Mouse (Mus musculus): ENCODE data around the gene Cd6. TPM values are rescaled to one million over a fixed set of nuclear protein-coding genes. Genes with fewer than 3 reads are reported as not detected.

The Cd6 gene
- polyA plus RNA-seq, 1 experiment, result 41.0 TPM

DNA sequence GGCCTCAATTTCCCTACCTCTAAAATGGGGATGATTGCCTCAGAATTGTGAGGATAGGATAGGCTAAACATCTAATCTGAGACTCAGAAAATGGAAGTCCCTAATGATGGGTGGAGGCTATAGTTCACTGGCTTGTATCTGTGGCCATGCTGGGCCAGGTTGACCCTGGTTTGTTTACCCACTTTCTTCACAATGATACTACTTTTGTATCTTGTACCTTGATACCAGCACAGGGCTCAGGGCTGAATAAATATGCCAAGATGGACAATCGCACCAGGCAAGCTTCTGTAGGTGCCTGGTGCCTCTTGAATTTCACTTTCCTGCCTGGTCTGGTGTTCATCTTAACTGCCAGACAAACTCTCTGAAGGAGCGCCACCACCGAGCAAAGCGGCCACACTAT lies 7.3 kb downstream of the Cd6 start:
- WGBS, result 88% methylated on average over 4 of the region's 4 CpGs
- Histone ChIP-seq H3K27ac (ENCODE audit: insufficient read depth, low read length) (no peak overlapping the region), H3K4me1 (ENCODE audit: control insufficient read depth, insufficient read depth, insufficient read length) (peaks cover 4% of the 10 kb centered on the region; the same call in 1 of the 2 replicates), H3K27me3 (ENCODE audit: control insufficient read depth, insufficient read depth, low read length) (no peaks in the 10 kb centered on the region), H3K4me3 (ENCODE audit: extremely low read depth, insufficient read depth, insufficient read length) (no peak overlapping the region), H3K36me3 (ENCODE audit: control insufficient read depth, insufficient read depth, low read length) (no peaks in the 10 kb centered on the region)
- DNase-seq (ENCODE audit: low read depth in 1 of 2, low spot score in 2 of 2), result no peak
- TF ChIP-seq POLR2A (IDR thresholded peaks at IDR 0.05; ENCODE audit: low read depth, low read length), result no peak
- TF ChIP-seq CTCF (IDR thresholded peaks at IDR 0.05; ENCODE audit: extremely low read depth, insufficient read depth, insufficient read length, insufficient replicate concordance), result no peak

DNA sequence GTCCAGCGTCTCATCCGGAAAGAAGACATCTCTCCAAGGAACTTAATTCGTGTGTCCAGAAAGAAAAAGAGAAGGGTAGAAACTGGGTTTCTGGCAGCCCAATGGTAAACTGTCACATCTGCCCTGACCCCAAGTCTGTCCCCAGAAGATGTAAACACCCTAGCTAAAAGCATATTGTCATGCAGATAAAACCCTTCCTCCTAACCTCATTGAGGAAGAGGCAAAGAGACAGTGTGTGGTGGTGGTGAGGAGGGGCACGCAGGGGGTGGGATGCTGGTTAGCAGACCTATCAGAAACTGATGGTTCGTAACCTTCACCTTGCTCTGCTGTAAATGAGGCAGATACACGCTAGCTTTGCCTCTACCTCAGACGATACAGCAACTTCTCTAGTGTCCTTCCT lies 8.5 kb downstream of the Cd6 start:
- TF ChIP-seq CTCF (IDR thresholded peaks at IDR 0.05; ENCODE audit: extremely low read depth, insufficient read depth, insufficient read length, insufficient replicate concordance) (no peak), POLR2A (IDR thresholded peaks at IDR 0.05; ENCODE audit: low read depth, low read length) (no peak)
- Histone ChIP-seq H3K4me1 (ENCODE audit: control insufficient read depth, insufficient read depth, insufficient read length) (peaks cover 4% of the 10 kb centered on the region; the same call in 1 of the 2 replicates), H3K4me3 (ENCODE audit: extremely low read depth, insufficient read depth, insufficient read length) (no peak overlapping the region), H3K27ac (ENCODE audit: insufficient read depth, low read length) (no peak overlapping the region), H3K27me3 (ENCODE audit: control insufficient read depth, insufficient read depth, low read length) (no peaks in the 10 kb centered on the region), H3K36me3 (ENCODE audit: control insufficient read depth, insufficient read depth, low read length) (no peaks in the 10 kb centered on the region)
- no peak for DNase-seq (ENCODE audit: low read depth in 1 of 2, low spot score in 2 of 2)
- WGBS, result 68% methylated on average over 7 of the region's 7 CpGs

GRCm38 (mm10) chr19:10818217-10818946 lies 11.5 kb downstream of the Cd6 start:
- Histone ChIP-seq H3K36me3 (ENCODE audit: control insufficient read depth, insufficient read depth, low read length) (no peaks in the 10 kb centered on the region), H3K27ac (ENCODE audit: insufficient read depth, low read length) (no peak overlapping the region), H3K4me1 (ENCODE audit: control insufficient read depth, insufficient read depth, insufficient read length) (peaks cover 4% of the 10 kb centered on the region; the same call in 1 of the 2 replicates), H3K27me3 (ENCODE audit: control insufficient read depth, insufficient read depth, low read length) (no peaks in the 10 kb centered on the region), H3K4me3 (ENCODE audit: extremely low read depth, insufficient read depth, insufficient read length) (no peak overlapping the region)
- WGBS, result 44% methylated on average over 17 of the region's 17 CpGs
- no peak for DNase-seq (ENCODE audit: low read depth in 1 of 2, low spot score in 2 of 2)
- TF ChIP-seq CTCF (IDR thresholded peaks at IDR 0.05; ENCODE audit: extremely low read depth, insufficient read depth, insufficient read length, insufficient replicate concordance) (no peak), POLR2A (IDR thresholded peaks at IDR 0.05; ENCODE audit: low read depth, low read length) (no peak)

GRCm38 (mm10) chr19:10816462-10816861 lies 13.4 kb downstream of the Cd6 start:
- no peak for DNase-seq (ENCODE audit: low read depth in 1 of 2, low spot score in 2 of 2)
- H3K4me3 ChIP-seq (ENCODE audit: extremely low read depth, insufficient read depth, insufficient read length), result no peak overlapping the region
- H3K27me3 ChIP-seq (ENCODE audit: control insufficient read depth, insufficient read depth, low read length), result no peaks in the 10 kb centered on the region
- H3K4me1 ChIP-seq (ENCODE audit: control insufficient read depth, insufficient read depth, insufficient read length), result peaks cover 4% of the 10 kb centered on the region; the same call in 1 of the 2 replicates
- no peaks in the 10 kb centered on the region for H3K36me3 ChIP-seq (ENCODE audit: control insufficient read depth, insufficient read depth, low read length)
- H3K27ac ChIP-seq (ENCODE audit: insufficient read depth, low read length), result no peak overlapping the region
- TF ChIP-seq CTCF (IDR thresholded peaks at IDR 0.05; ENCODE audit: extremely low read depth, insufficient read depth, insufficient read length, insufficient replicate concordance) (no peak), POLR2A (IDR thresholded peaks at IDR 0.05; ENCODE audit: low read depth, low read length) (no peak)
- 43% methylated on average over 2 of the region's 2 CpGs for WGBS

GRCm38 (mm10) chr19:10815871-10816270 lies 14.0 kb downstream of the Cd6 start:
- WGBS, result 74% methylated on average over 6 of the region's 6 CpGs
- no peak overlapping the region for H3K4me3 ChIP-seq (ENCODE audit: extremely low read depth, insufficient read depth, insufficient read length)
- no peaks in the 10 kb centered on the region for H3K27me3 ChIP-seq (ENCODE audit: control insufficient read depth, insufficient read depth, low read length)
- no peak for TF ChIP-seq CTCF (IDR thresholded peaks at IDR 0.05; ENCODE audit: extremely low read depth, insufficient read depth, insufficient read length, insufficient replicate concordance)
- TF ChIP-seq POLR2A (IDR thresholded peaks at IDR 0.05; ENCODE audit: low read depth, low read length), result no peak
- no peaks in the 10 kb centered on the region for H3K36me3 ChIP-seq (ENCODE audit: control insufficient read depth, insufficient read depth, low read length)
- DNase-seq (ENCODE audit: low read depth in 1 of 2, low spot score in 2 of 2), result no peak
- peaks cover 4% of the 10 kb centered on the region; the same call in 1 of the 2 replicates for H3K4me1 ChIP-seq (ENCODE audit: control insufficient read depth, insufficient read depth, insufficient read length)
- H3K27ac ChIP-seq (ENCODE audit: insufficient read depth, low read length), result no peak overlapping the region

GRCm38 (mm10) chr19:10813905-10814304 lies 16.0 kb downstream of the Cd6 start:
- Histone ChIP-seq H3K27me3 (ENCODE audit: control insufficient read depth, insufficient read depth, low read length) (no peaks in the 10 kb centered on the region), H3K27ac (ENCODE audit: insufficient read depth, low read length) (no peak overlapping the region), H3K4me1 (ENCODE audit: control insufficient read depth, insufficient read depth, insufficient read length) (peaks cover 4% of the 10 kb centered on the region; the same call in 1 of the 2 replicates), H3K4me3 (ENCODE audit: extremely low read depth, insufficient read depth, insufficient read length) (no peak overlapping the region), H3K36me3 (ENCODE audit: control insufficient read depth, insufficient read depth, low read length) (no peaks in the 10 kb centered on the region)
- TF ChIP-seq CTCF (IDR thresholded peaks at IDR 0.05; ENCODE audit: extremely low read depth, insufficient read depth, insufficient read length, insufficient replicate concordance), result no peak
- TF ChIP-seq POLR2A (IDR thresholded peaks at IDR 0.05; ENCODE audit: low read depth, low read length), result no peak
- DNase-seq (ENCODE audit: low read depth in 1 of 2, low spot score in 2 of 2), result no peak
- WGBS, result 79% methylated on average over 7 of the region's 7 CpGs

DNA sequence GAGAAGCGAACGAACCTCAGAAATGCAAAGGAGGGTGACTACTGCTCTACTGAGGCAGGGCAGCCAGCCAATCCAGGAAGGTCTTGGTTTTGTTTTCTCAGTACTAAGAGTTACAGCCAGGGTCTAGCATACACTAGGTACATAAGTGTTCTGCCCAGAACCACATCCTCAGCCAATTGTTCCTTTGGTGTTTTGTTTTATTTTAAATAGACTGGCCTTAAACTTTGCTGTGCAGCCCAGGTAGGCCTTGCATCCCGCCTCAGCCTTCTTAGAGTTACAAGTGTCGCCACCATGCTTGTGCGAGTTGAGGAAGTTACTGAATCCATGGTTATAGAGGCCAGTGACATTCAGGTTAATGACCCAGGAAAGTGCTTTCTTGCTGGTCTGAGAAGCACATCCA lies 16.8 kb downstream of the Cd6 start:
- Histone ChIP-seq H3K36me3 (ENCODE audit: control insufficient read depth, insufficient read depth, low read length) (no peaks in the 10 kb centered on the region), H3K4me3 (ENCODE audit: extremely low read depth, insufficient read depth, insufficient read length) (no peak overlapping the region), H3K27me3 (ENCODE audit: control insufficient read depth, insufficient read depth, low read length) (no peaks in the 10 kb centered on the region), H3K4me1 (ENCODE audit: control insufficient read depth, insufficient read depth, insufficient read length) (no peaks in the 10 kb centered on the region; the same call in 1 of the 2 replicates), H3K27ac (ENCODE audit: insufficient read depth, low read length) (peak overlapping the region; percentile 30)
- TF ChIP-seq CTCF (IDR thresholded peaks at IDR 0.05; ENCODE audit: extremely low read depth, insufficient read depth, insufficient read length, insufficient replicate concordance), result no peak
- no peak for TF ChIP-seq POLR2A (IDR thresholded peaks at IDR 0.05; ENCODE audit: low read depth, low read length)
- no peak for DNase-seq (ENCODE audit: low read depth in 1 of 2, low spot score in 2 of 2)
- 87% methylated on average over 5 of the region's 5 CpGs for WGBS
